Mouse (Mus musculus) limb, embryonic 11.5 days (tissue): ENCODE data around the gene Ttc13. TPM values are rescaled to one million over a fixed set of nuclear protein-coding genes. Genes with fewer than 3 reads are reported as not detected.

Source experiments
- ATAC-seq: fragments of 200-750 bp; cut with Nextera tagmentation; 2 replicates; pipeline ENCODE4 v1.8.0; 2017; ENCODE audit warnings: low read depth; ENCODE audit not compliant: insufficient number of reproducible peaks, low FRiP score, low TSS enrichment
- DNase-seq: peaks from one replicate; pipeline ENCODE4 v3.0.0-alpha.2; 2015; ENCODE audit warnings: low spot score
- H3K27ac ChIP-seq: fragments of 300-500 bp; sonication (generic); replicated peaks from 2 replicates; pipeline ENCODE4 v1.5.1; 2014; ENCODE audit warnings: low read depth, mild to moderate bottlenecking, low read length
- H3K27me3 ChIP-seq: fragments of 300-500 bp; sonication (generic); 2 replicates; pipeline ENCODE4 v1.6.1; 2014; ENCODE audit warnings: mild to moderate bottlenecking, low read length, mixed read lengths; ENCODE audit not compliant: control insufficient read depth, insufficient read depth
- H3K36me3 ChIP-seq: fragments of 300-500 bp; sonication (generic); 2 replicates; pipeline ENCODE4 v1.6.1; 2014; ENCODE audit warnings: mild to moderate bottlenecking, low read length, moderate library complexity, mixed read lengths; ENCODE audit not compliant: control insufficient read depth, insufficient read depth
- H3K4me1 ChIP-seq: fragments of 300-500 bp; sonication (generic); 2 replicates; pipeline ENCODE4 v1.6.1; 2014; ENCODE audit warnings: low read length, mixed read lengths; ENCODE audit not compliant: control insufficient read depth, insufficient read depth
- H3K4me2 ChIP-seq: fragments of 300-500 bp; sonication (generic); 2 replicates; pipeline ENCODE4 v1.6.1; 2014; ENCODE audit warnings: low read depth, mild to moderate bottlenecking, moderate library complexity; ENCODE audit not compliant: severe bottlenecking
- H3K4me3 ChIP-seq: fragments of 300-500 bp; sonication (generic); 2 replicates; pipeline ENCODE4 v1.5.1; 2014; ENCODE audit warnings: low read depth, low read length
- H3K9ac ChIP-seq: fragments of 300-500 bp; sonication (generic); 2 replicates; pipeline ENCODE4 v1.6.1; 2014; ENCODE audit warnings: mild to moderate bottlenecking, low read length
- H3K9me3 ChIP-seq: fragments of 300-500 bp; sonication (generic); 2 replicates; pipeline ENCODE4 v1.6.1; 2016; ENCODE audit warnings: low read length; ENCODE audit not compliant: control insufficient read depth
- WGBS: fragments of 180-500 bp; shearing (Covaris S2); extraction: QIAGEN DNeasy Blood & Tissue Kit; methylation state at CpG from one replicate; pipeline ENCODE4 v1.1.7; 2014; 5-methylcytosine and 5-hydroxymethylcytosine counted together
- polyA plus RNA-seq: library from polyadenylated mRNA; unstranded; fragments of >200 nt; fragmentation: Nextera tagmentation; extraction: Ambion mirVana; gene quantifications from 2 replicates; pipeline ENCODE4 v1.2.1, GENCODE M21; 2014

Ttc13 gene
- 49.5 and 53.9 TPM in 2 replicates for polyA plus RNA-seq

GRCm38 (mm10) chr8:124721862-124722515, at the start of gene Ttc13, which contains the start of gene Arv1:
TSS of gene Ttc13 (minus strand) at chr8:124721983.
TSS of gene Arv1 (plus strand) at chr8:124722139.
- ATAC-seq (peak; percentile 99), DNase-seq (peak; percentile 94)
- no peak within 1 kb of the TSS for H3K27ac ChIP-seq
- H3K9ac ChIP-seq, result peak within 1 kb of the TSS; percentile 85
- H3K36me3 ChIP-seq, result no peaks in the 10 kb centered on the region
- H3K9me3 ChIP-seq, result no peaks in the 10 kb centered on the region
- under 1% methylated on average over 59 of the region's 59 CpGs for WGBS
- peak within 1 kb of the TSS; percentile 99 for H3K4me3 ChIP-seq
- H3K4me2 ChIP-seq, result peak within 1 kb of the TSS; percentile 88
- peaks cover 10% of the 10 kb centered on the region; the same call in 1 of the 2 replicates for H3K4me1 ChIP-seq
- H3K27me3 ChIP-seq, result no peaks in the 10 kb centered on the region

GRCm38 (mm10) chr8:124763061-124763460, 41.3 kb upstream of the Ttc13 start:
- 64% methylated on average over 7 of the region's 7 CpGs for WGBS
- no peak overlapping the region for H3K9ac ChIP-seq
- H3K27me3 ChIP-seq, result no peaks in the 10 kb centered on the region
- H3K9me3 ChIP-seq, result no peaks in the 10 kb centered on the region
- H3K36me3 ChIP-seq, result no peaks in the 10 kb centered on the region
- no peak overlapping the region for H3K27ac ChIP-seq
- H3K4me1 ChIP-seq, result no peaks in the 10 kb centered on the region
- DNase-seq (no peak), ATAC-seq (no peak)
- H3K4me2 ChIP-seq, result no peak overlapping the region
- H3K4me3 ChIP-seq, result no peak overlapping the region

- 31% methylated on average over 3 of the region's 3 CpGs for WGBS
- H3K9ac ChIP-seq, result no peak overlapping the region
- no peak overlapping the region for H3K4me3 ChIP-seq
- ATAC-seq, result no peak
- H3K4me1 ChIP-seq, result no peaks in the 10 kb centered on the region
- H3K4me2 ChIP-seq, result no peak overlapping the region
- no peak overlapping the region for H3K27ac ChIP-seq
- H3K9me3 ChIP-seq, result no peaks in the 10 kb centered on the region
- no peaks in the 10 kb centered on the region for H3K27me3 ChIP-seq
- peak; percentile 43 for DNase-seq
- no peaks in the 10 kb centered on the region for H3K36me3 ChIP-seq
Observed at GRCm38 (mm10) chr8:124758544-124758943, 36.8 kb upstream of the Ttc13 start.

- DNase-seq (no peak), ATAC-seq (no peak)
- H3K27ac ChIP-seq, result no peak overlapping the region
- no peak overlapping the region for H3K9ac ChIP-seq
- H3K4me3 ChIP-seq, result no peak overlapping the region
- peaks cover 13% of the 10 kb centered on the region for H3K27me3 ChIP-seq
- 72% methylated on average over 5 of the region's 5 CpGs for WGBS
- 0 out of 2 replicates have a peak, but pooled peaks cover 3% of the 10 kb centered on the region for H3K4me1 ChIP-seq
- no peaks in the 10 kb centered on the region for H3K9me3 ChIP-seq
- no peak overlapping the region for H3K4me2 ChIP-seq
- H3K36me3 ChIP-seq, result no peaks in the 10 kb centered on the region
Observed at GRCm38 (mm10) chr8:124756601-124757000, 34.8 kb upstream of the Ttc13 start.

- ATAC-seq, result no peak
- Histone ChIP-seq H3K4me3 (no peak overlapping the region), H3K9ac (no peak overlapping the region), H3K36me3 (no peaks in the 10 kb centered on the region), H3K9me3 (no peaks in the 10 kb centered on the region), H3K27ac (no peak overlapping the region), H3K27me3 (peaks cover 17% of the 10 kb centered on the region), H3K4me1 (0 out of 2 replicates have a peak, but pooled peaks cover 3% of the 10 kb centered on the region), H3K4me2 (no peak overlapping the region)
- DNase-seq, result no peak
- WGBS, result 74% methylated on average over 2 of the region's 2 CpGs
Observed at GRCm38 (mm10) chr8:124756153-124756552, 34.4 kb upstream of the Ttc13 start.

GRCm38 (mm10) chr8:124755481-124755880, 33.7 kb upstream of the Ttc13 start:
- Histone ChIP-seq H3K27ac (no peak overlapping the region), H3K9me3 (no peaks in the 10 kb centered on the region), H3K4me1 (0 out of 2 replicates have a peak, but pooled peaks cover 3% of the 10 kb centered on the region), H3K36me3 (no peaks in the 10 kb centered on the region), H3K9ac (no peak overlapping the region), H3K4me3 (no peak overlapping the region), H3K4me2 (no peak overlapping the region), H3K27me3 (peaks cover 23% of the 10 kb centered on the region)
- DNase-seq (no peak), ATAC-seq (no peak)
- WGBS, result 86% methylated on average over 8 of the region's 8 CpGs

- Histone ChIP-seq H3K27me3 (peaks cover 29% of the 10 kb centered on the region), H3K4me1 (0 out of 2 replicates have a peak, but pooled peaks cover 3% of the 10 kb centered on the region), H3K27ac (no peak overlapping the region), H3K4me2 (no peak overlapping the region), H3K9me3 (no peaks in the 10 kb centered on the region), H3K36me3 (no peaks in the 10 kb centered on the region), H3K9ac (no peak overlapping the region), H3K4me3 (no peak overlapping the region)
- ATAC-seq, result no peak
- WGBS, result 54% methylated on average over 4 of the region's 4 CpGs
- no peak for DNase-seq
Observed at GRCm38 (mm10) chr8:124754792-124755190, 33.0 kb upstream of the Ttc13 start.

GRCm38 (mm10) chr8:124754101-124754791, 32.5 kb upstream of the Ttc13 start:
- Histone ChIP-seq H3K4me2 (no peak overlapping the region), H3K4me3 (no peak overlapping the region), H3K9ac (no peak overlapping the region), H3K36me3 (no peaks in the 10 kb centered on the region), H3K4me1 (0 out of 2 replicates have a peak, but pooled peaks cover 3% of the 10 kb centered on the region), H3K27ac (no peak overlapping the region), H3K9me3 (no peaks in the 10 kb centered on the region), H3K27me3 (peaks cover 31% of the 10 kb centered on the region)
- DNase-seq (no peak), ATAC-seq (no peak)
- WGBS, result 22% methylated on average over 11 of the region's 11 CpGs
